Mouse (Mus musculus): Measurements from ENCODE around the gene Fam81b.

- TF ChIP-seq CTCF (IDR thresholded peaks at IDR 0.05; ENCODE audit: control insufficient read depth, insufficient read depth, insufficient read length) (no peak), MAX (IDR thresholded peaks at IDR 0.05) (no peak)
Observed at GRCm38 (mm10) chr13:76215397-76215796, 89.5 kb downstream of the Fam81b start.
